In the genomic region with DNA sequence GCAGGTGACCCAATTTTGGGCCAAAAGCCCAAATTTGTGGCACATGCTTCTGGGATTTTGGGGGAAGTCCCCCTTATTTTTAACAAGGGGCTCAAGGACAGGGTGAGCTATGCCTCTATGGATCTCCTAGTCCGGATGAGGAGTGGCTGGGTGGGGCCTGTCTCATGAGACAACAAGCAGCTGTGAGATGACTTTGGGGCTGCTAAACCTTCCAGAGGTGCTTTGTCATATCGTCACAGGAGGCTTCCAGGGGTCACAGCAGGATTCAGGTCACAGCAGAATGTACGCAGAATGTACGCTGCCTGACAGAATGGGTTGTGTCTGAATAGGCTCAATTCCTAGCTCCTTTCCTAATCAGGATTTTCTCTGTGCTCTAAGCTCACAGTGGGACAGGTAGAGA, we compare ENCODE assay signal across 17 mouse cellular contexts. TPM values are rescaled to one million over a fixed set of nuclear protein-coding genes. Genes with fewer than 3 reads are reported as not detected.
"Had no signal": no experiment of that assay in that cellular context is flagged by ENCODE, and none has a peak within 500 bp of the region (broad histone marks: within the 10 kb centered on the region; RNA-seq: fewer than 3 reads in every experiment).

No protein-coding gene starts in this region.

- H3K4me1 ChIP-seq: liver, embryonic 15.5 days; midbrain, embryonic 13.5 days; midbrain, embryonic 15.5 days; neural tube, embryonic 12.5 days had no signal

- H3K27ac ChIP-seq: liver, embryonic 15.5 days; lung, embryonic 15.5 days; midbrain, embryonic 13.5 days; midbrain, embryonic 15.5 days; neural tube, embryonic 12.5 days had no signal

- H3K27me3 ChIP-seq: liver, embryonic 15.5 days; lung, embryonic 15.5 days; midbrain, embryonic 13.5 days; midbrain, embryonic 15.5 days; neural tube, embryonic 12.5 days had no signal

- H3K9me3 ChIP-seq: liver, embryonic 15.5 days; lung, embryonic 15.5 days; megakaryocyte, embryonic 14.5 days; midbrain, embryonic 13.5 days; midbrain, embryonic 15.5 days; neural tube, embryonic 12.5 days had no signal

- ATAC-seq: liver, postnatal 0 days; lung, postnatal 0 days; midbrain, embryonic 13.5 days; midbrain, embryonic 15.5 days had no signal

- H3K4me3 ChIP-seq: liver, embryonic 15.5 days; lung, embryonic 15.5 days; megakaryocyte, embryonic 14.5 days; midbrain, embryonic 13.5 days; midbrain, embryonic 15.5 days; neural tube, embryonic 12.5 days had no signal

- H3K36me3 ChIP-seq: liver, embryonic 15.5 days; lung, embryonic 15.5 days; midbrain, embryonic 13.5 days; midbrain, embryonic 15.5 days; neural tube, embryonic 12.5 days had no signal

- DNase-seq: liver, postnatal 0 days; lung, adult 2 months; lung, postnatal 14 days; right cerebral cortex, postnatal 25 days; right cerebral cortex, postnatal 4 days; spleen, adult 18-20 months; thymus, adult 18-20 months; thymus, postnatal 14 days; thymus, postnatal 36 days had no signal

RNA-seq across cellular contexts. Expression of a gene that starts 1.6 kb away (rescaled TPM):
- polyA plus RNA-seq: liver, postnatal 0 days; small intestine, adult 2 months had no signal
